Mouse (Mus musculus) brain, adult 2 months (tissue): ENCODE data around the gene Prr3.
"Not testable (repeated sequence)": the region's sequence is repeated elsewhere in the genome, so short reads cannot be mapped to it uniquely, and the experiment has no call there.

Source experiments
- DNase-seq: peaks from one replicate; pipeline ENCODE4 v3.0.0; 2011; ENCODE audit warnings: low read depth, low spot score

Gene Prr3

GRCm38 (mm10) chr17:35979401-35980362, at the start of gene Prr3, which contains the start of gene Gnl1:
Prr3 (minus strand) TSS chr17:35980236.
Gnl1 (plus strand) TSS chr17:35979851.
- DNase-seq = peak; percentile 96

- no peak for DNase-seq
These were observed 49.0 kb upstream of the Prr3 start for GRCm38 (mm10) chr17:36028879-36029619.

GRCm38 (mm10) chr17:36027663-36028062, 47.6 kb upstream of the Prr3 start:
- no peak for DNase-seq

- peak; percentile 59 for DNase-seq
These were observed 45.9 kb upstream of the Prr3 start for GRCm38 (mm10) chr17:36025901-36026300.

- DNase-seq = no peak
These were observed 45.2 kb upstream of the Prr3 start for GRCm38 (mm10) chr17:36025197-36025596.

GRCm38 (mm10) chr17:36023710-36024654, 43.9 kb upstream of the Prr3 start:
- DNase-seq = peak; percentile 69

GRCm38 (mm10) chr17:36022922-36023321, 42.9 kb upstream of the Prr3 start:
- DNase-seq = no peak

- no peak for DNase-seq
These were observed 42.1 kb upstream of the Prr3 start for GRCm38 (mm10) chr17:36022098-36022497.

GRCm38 (mm10) chr17:36021309-36021708, 41.3 kb upstream of the Prr3 start:
- DNase-seq = no peak

- DNase-seq = peak; percentile 50
These were observed 40.4 kb upstream of the Prr3 start, which contains the start of gene H2-T24 for GRCm38 (mm10) chr17:36020191-36021073. H2-T24 (minus strand) TSS chr17:36020560.

- no peak for DNase-seq
These were observed 39.5 kb upstream of the Prr3 start for GRCm38 (mm10) chr17:36019519-36019918.

- DNase-seq = no peak
These were observed 38.9 kb upstream of the Prr3 start for GRCm38 (mm10) chr17:36018979-36019378.

- DNase-seq = no peak
These were observed 37.0 kb upstream of the Prr3 start for GRCm38 (mm10) chr17:36017046-36017445.

GRCm38 (mm10) chr17:36014977-36015376, 34.9 kb upstream of the Prr3 start:
- no peak for DNase-seq

GRCm38 (mm10) chr17:36004409-36004808, 24.4 kb upstream of the Prr3 start:
- not testable (repeated sequence) for DNase-seq

GRCm38 (mm10) chr17:36003331-36003730, 23.3 kb upstream of the Prr3 start:
- no peak for DNase-seq

- DNase-seq = peak; percentile 88
These were observed 21.9 kb upstream of the Prr3 start for GRCm38 (mm10) chr17:36001966-36002365.

GRCm38 (mm10) chr17:36001121-36001897, 21.3 kb upstream of the Prr3 start:
- no peak for DNase-seq

GRCm38 (mm10) chr17:36000349-36000748, 20.3 kb upstream of the Prr3 start:
- no peak for DNase-seq
